Mouse (Mus musculus) large intestine, adult 2 months (tissue): Measurements from ENCODE around the gene Col20a1. TPM values are rescaled to one million over a fixed set of nuclear protein-coding genes. Genes with fewer than 3 reads are reported as not detected.

ENCODE experiments used
- DNase-seq: peaks from one replicate; pipeline ENCODE4 v3.0.0-alpha.2; 2012; ENCODE audit warnings: low read depth, low spot score
- WGBS: fragments of 180-500 bp; shearing (Covaris S2); methylation state at CpG from one replicate; pipeline ENCODE4 v1.1.7; 2018; 5-methylcytosine and 5-hydroxymethylcytosine counted together
- polyA plus RNA-seq: library from polyadenylated mRNA; depleted of rRNA; stranded (reverse); fragments of >200 nt; gene quantifications from 2 replicates; pipeline ENCODE4 v1.2.3, GENCODE M21; 2012; rRNA removed

Gene Col20a1
- polyA plus RNA-seq, 1 experiment = 1.8 TPM

DNA sequence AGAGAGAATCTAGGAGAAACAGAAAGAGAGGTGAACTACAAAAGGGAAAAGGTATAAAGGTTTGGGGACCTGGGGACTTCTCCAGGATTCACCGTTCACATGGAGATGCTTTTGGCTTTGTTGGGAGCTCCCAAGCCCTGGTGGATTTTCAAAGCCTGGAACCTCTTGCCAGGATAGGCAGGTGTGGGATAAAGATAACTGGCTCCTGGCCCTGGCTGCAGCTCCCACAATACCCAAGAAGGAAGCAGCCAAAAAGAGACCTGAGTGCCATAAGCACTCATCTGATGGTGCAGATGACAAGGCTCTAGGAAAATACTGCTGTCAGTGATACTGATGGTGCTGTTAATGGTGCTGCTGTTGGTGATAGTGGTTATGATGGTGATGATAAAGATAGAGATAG is 65.8 kb downstream of the Col20a1 start:
- 87% methylated on average over 1 of the region's 1 CpGs for WGBS
- no peak for DNase-seq

DNA sequence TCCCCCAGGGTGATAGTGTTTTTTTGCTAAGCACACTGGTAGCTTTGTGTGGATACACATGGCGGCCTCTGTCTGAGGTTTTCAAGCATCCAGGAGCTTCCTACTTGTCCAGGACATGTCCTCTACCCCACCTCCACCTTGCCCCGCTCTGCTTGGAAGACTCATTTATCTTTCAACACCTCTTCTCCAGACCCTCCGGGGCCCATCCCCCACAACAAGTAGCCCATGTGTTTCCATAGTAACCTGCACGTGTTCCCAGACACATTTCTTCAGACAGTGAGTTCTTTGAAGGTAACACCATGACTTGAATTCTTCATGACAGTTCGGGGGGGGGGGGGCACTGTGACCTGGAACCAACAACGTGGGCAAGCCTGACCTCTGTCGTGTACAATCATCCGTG is 71.0 kb downstream of the Col20a1 start:
- DNase-seq = no peak
- WGBS = 43% methylated on average over 8 of the region's 8 CpGs

DNA sequence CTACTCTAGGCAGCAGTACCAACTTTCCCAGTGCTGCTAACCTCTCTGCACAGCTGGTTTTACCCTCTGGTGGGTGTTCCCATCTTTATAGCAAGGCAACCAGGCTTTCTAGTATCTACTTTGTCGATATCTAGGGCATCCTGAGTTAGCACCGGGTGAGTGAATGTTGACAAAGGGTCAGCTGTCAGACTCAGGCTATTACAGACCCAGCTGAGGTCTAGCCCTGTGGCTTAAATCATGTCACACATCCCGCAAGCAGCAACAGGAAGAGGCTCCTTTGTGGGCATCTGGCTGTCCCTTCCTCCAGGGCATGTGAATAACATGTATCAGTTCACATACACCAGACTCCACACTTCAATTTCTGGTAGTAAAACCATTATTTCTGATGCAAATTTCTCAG is 71.9 kb downstream of the Col20a1 start:
- WGBS = 26% methylated on average over 3 of the region's 3 CpGs
- DNase-seq = no peak

DNA sequence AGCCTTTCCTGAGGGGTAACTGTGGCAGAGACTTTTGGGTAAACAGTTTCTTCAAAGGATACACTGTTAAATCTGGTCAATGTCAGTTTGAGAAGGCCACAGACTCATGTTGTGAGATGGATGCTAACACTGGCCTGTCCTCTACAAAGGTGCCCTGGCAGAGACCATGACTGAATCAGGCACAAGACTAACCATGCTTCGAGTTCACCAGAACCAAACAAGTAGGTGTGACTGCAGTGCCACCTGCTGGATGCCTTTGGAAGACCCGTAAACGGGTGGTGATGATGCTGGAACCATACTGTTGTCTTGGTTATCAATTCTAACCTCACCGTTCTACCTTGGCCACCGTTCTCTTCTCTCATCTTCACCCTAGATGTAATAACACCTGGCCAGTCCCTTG is 73.8 kb downstream of the Col20a1 start:
- WGBS = 17% methylated on average over 5 of the region's 5 CpGs
- DNase-seq = peak; percentile 29

GRCm38 (mm10) chr2:181065827-181066226 is 79.5 kb downstream of the Col20a1 start:
- DNase-seq = no peak
- 21% methylated on average over 4 of the region's 4 CpGs for WGBS

Other genes starting within 250 kb of the Col20a1 start
- gene Bhlhe23, start 209.6 kb upstream of the Col20a1 start, polyA plus RNA-seq = not detected in 2 replicates
- 26.5 and 34.7 TPM in 2 replicates for gene Ythdf1, start 65.6 kb upstream of the Col20a1 start, polyA plus RNA-seq
- gene Birc7, start 57.5 kb upstream of the Col20a1 start, polyA plus RNA-seq = not detected in 2 replicates
- 4.1 and 8.3 TPM in 2 replicates for gene Nkain4, start 31.8 kb upstream of the Col20a1 start, polyA plus RNA-seq
- 41.1 and 48.9 TPM in 2 replicates for gene Arfgap1, start 19.3 kb upstream of the Col20a1 start, polyA plus RNA-seq
- 0.05 and 0.08 TPM in 2 replicates for gene Chrna4, start 57.0 kb downstream of the Col20a1 start, polyA plus RNA-seq
- gene Kcnq2, start 148.8 kb downstream of the Col20a1 start, polyA plus RNA-seq = 0.37 and 0.43 TPM in 2 replicates
- gene Eef1a2, start 170.5 kb downstream of the Col20a1 start, polyA plus RNA-seq = 3.4 and 3.9 TPM in 2 replicates
- 168 and 172 TPM in 2 replicates for gene Ppdpf, start 200.7 kb downstream of the Col20a1 start, polyA plus RNA-seq
- 23.9 and 28.2 TPM in 2 replicates for gene Ptk6, start 216.3 kb downstream of the Col20a1 start, polyA plus RNA-seq
- gene Srms, start 226.7 kb downstream of the Col20a1 start, polyA plus RNA-seq = 0.87 and 1.3 TPM in 2 replicates
- 0.32 and 0.77 TPM in 2 replicates for gene Fndc11, start 233.5 kb downstream of the Col20a1 start, polyA plus RNA-seq